ENCODE assay signal across 16 mouse cellular contexts in genomic region chr7:117658180-117658579, GRCm38 (mm10).
"Had no signal": no experiment of that assay in that cellular context is flagged by ENCODE, and none has a peak within 500 bp of the region (broad histone marks: within the 10 kb centered on the region; RNA-seq: fewer than 3 reads in every experiment).

No protein-coding gene starts in this region.

- H3K4me3 ChIP-seq: kidney, embryonic 15.5 days; limb, embryonic 15.5 days; liver, embryonic 12.5 days; lung, embryonic 15.5 days; megakaryocyte, embryonic 14.5 days; midbrain, embryonic 15.5 days; neural tube, embryonic 12.5 days; stomach, embryonic 15.5 days had no signal

- DNase-seq: kidney, adult 2 months; kidney, postnatal 14 days; layer of hippocampus, postnatal 36 days; lung, postnatal 14 days; right cerebral cortex, postnatal 14 days; thymus, postnatal 36 days had no signal

- H3K27ac ChIP-seq: kidney, embryonic 15.5 days; limb, embryonic 15.5 days; liver, embryonic 12.5 days; lung, embryonic 15.5 days; macrophage; midbrain, embryonic 15.5 days; neural tube, embryonic 12.5 days; stomach, embryonic 15.5 days had no signal

- ATAC-seq: intestine, embryonic 16.5 days; liver, embryonic 12.5 days; midbrain, embryonic 15.5 days had no signal
